Mouse (Mus musculus): ENCODE measurements around the gene Rars2. TPM values are rescaled to one million over a fixed set of nuclear protein-coding genes. Genes with fewer than 3 reads are reported as not detected.

Rars2 gene
- total and polyA plus RNA-seq, 3 experiments: 47.7 to 60.3 TPM; not detected in 1

- no peak for DNase-seq (ENCODE audit: low read depth, low spot score)
- no peak overlapping the region for H3K9ac ChIP-seq (ENCODE audit: control insufficient read depth, low read depth, low read length, poor library complexity, severe bottlenecking)
- no peak for TF ChIP-seq MAZ (IDR thresholded peaks at IDR 0.05; ENCODE audit: low read depth, low read length)
- no peak for TF ChIP-seq MAFK (IDR thresholded peaks at IDR 0.05; ENCODE audit: borderline replicate concordance, low read depth, low read length)
- TF ChIP-seq ZMIZ1 (IDR thresholded peaks at IDR 0.05; ENCODE audit: low read depth, low read length): no peak
- TF ChIP-seq CHD1 (IDR thresholded peaks at IDR 0.05; ENCODE audit: low read depth, low read length): no peak
- TF ChIP-seq ZKSCAN1 (IDR thresholded peaks at IDR 0.05; ENCODE audit: low read depth, low read length): no peak
- no peak for TF ChIP-seq NELFE (IDR thresholded peaks at IDR 0.05; ENCODE audit: low read depth, low read length)
- TF ChIP-seq SIN3A (IDR thresholded peaks at IDR 0.05; ENCODE audit: low read length): no peak
- TF ChIP-seq ZNF384 (IDR thresholded peaks at IDR 0.05; ENCODE audit: low read depth, low read length): no peak
- no peak for TF ChIP-seq ZC3H11A (IDR thresholded peaks at IDR 0.05; ENCODE audit: low read depth, low read length)
- TF ChIP-seq JUND (IDR thresholded peaks at IDR 0.05; ENCODE audit: low read depth, low read length): no peak
- TF ChIP-seq POLR2AphosphoS5 (IDR thresholded peaks at IDR 0.05; ENCODE audit: borderline replicate concordance, low read depth, low read length): no peak
- TF ChIP-seq POLR2AphosphoS2 (IDR thresholded peaks at IDR 0.05; ENCODE audit: low read length): no peak
- no peaks in the 10 kb centered on the region for H3K79me2 ChIP-seq (ENCODE audit: control insufficient read depth, insufficient read depth, low read length, poor library complexity)
- H3K4me3 ChIP-seq (ENCODE audit: control insufficient read depth in 1 of 2, insufficient read depth in 1 of 2, low read depth in 2 of 2, low read length in 2 of 2): no peak overlapping the region
- H3K27me3 ChIP-seq (ENCODE audit: control insufficient read depth in 1 of 2, insufficient read depth in 2 of 2, low read length in 2 of 2): no peaks in the 10 kb centered on the region
- peaks cover 0 to 4% of the 10 kb centered on the region in 2 experiments; a peak in 2 of 4 replicates for H3K36me3 ChIP-seq (ENCODE audit: control insufficient read depth in 1 of 2, insufficient read depth in 2 of 2, low read length in 2 of 2)
- no peak overlapping the region for H3K27ac ChIP-seq (ENCODE audit: control insufficient read depth, low read depth, low read length)
- no peaks in the 10 kb centered on the region for H3K4me1 ChIP-seq (ENCODE audit: control insufficient read depth in 1 of 2, insufficient read depth in 2 of 2, low read length in 2 of 2)
- no peaks in the 10 kb centered on the region for H3K9me3 ChIP-seq (replicated peaks; ENCODE audit: insufficient read depth, low read length)
Observed at GRCm38 (mm10) chr4:34640731-34641130, 26.0 kb downstream of the Rars2 start.

- Histone ChIP-seq H3K79me2 (ENCODE audit: control insufficient read depth, insufficient read depth, low read length, poor library complexity) (no peaks in the 10 kb centered on the region), H3K27me3 (ENCODE audit: control insufficient read depth in 1 of 2, insufficient read depth in 2 of 2, low read length in 2 of 2) (no peaks in the 10 kb centered on the region), H3K4me1 (ENCODE audit: control insufficient read depth in 1 of 2, insufficient read depth in 2 of 2, low read length in 2 of 2) (no peaks in the 10 kb centered on the region), H3K9ac (ENCODE audit: control insufficient read depth, low read depth, low read length, poor library complexity, severe bottlenecking) (no peak overlapping the region), H3K4me3 (ENCODE audit: control insufficient read depth in 1 of 2, insufficient read depth in 1 of 2, low read depth in 2 of 2, low read length in 2 of 2) (no peak overlapping the region), H3K27ac (ENCODE audit: control insufficient read depth, low read depth, low read length) (no peak overlapping the region), H3K36me3 (ENCODE audit: control insufficient read depth in 1 of 2, insufficient read depth in 2 of 2, low read length in 2 of 2) (peaks cover 0 to 10% of the 10 kb centered on the region in 2 experiments; a peak in 2 of 4 replicates), H3K9me3 (replicated peaks; ENCODE audit: insufficient read depth, low read length) (no peaks in the 10 kb centered on the region)
- DNase-seq (ENCODE audit: low read depth, low spot score): no peak
- TF ChIP-seq NELFE (IDR thresholded peaks at IDR 0.05; ENCODE audit: low read depth, low read length): no peak
- TF ChIP-seq MAZ (IDR thresholded peaks at IDR 0.05; ENCODE audit: low read depth, low read length): no peak
- no peak for TF ChIP-seq CHD1 (IDR thresholded peaks at IDR 0.05; ENCODE audit: low read depth, low read length)
- no peak for TF ChIP-seq MEF2A (IDR thresholded peaks at IDR 0.05; ENCODE audit: extremely low read depth, insufficient replicate concordance, low read depth, low read length, poor library complexity, severe bottlenecking)
- TF ChIP-seq CTCF (IDR thresholded peaks at IDR 0.05 in 2 of 3, conservative IDR thresholded peaks at IDR 0.05 in 1 of 3; ENCODE audit: control insufficient read depth in 1 of 3, insufficient read depth in 1 of 3, low read depth in 2 of 3, low read length in 3 of 3, poor library complexity in 1 of 3, severe bottlenecking in 1 of 3): no peak
- no peak for TF ChIP-seq SMC3 (IDR thresholded peaks at IDR 0.05; ENCODE audit: low read depth, low read length)
Observed at GRCm38 (mm10) chr4:34644779-34645178, 30.0 kb downstream of the Rars2 start.

All from MEL (cell line).